Mouse (Mus musculus): ENCODE data around the gene Car7.
"Not testable (repeated sequence)": the region's sequence is repeated elsewhere in the genome, so short reads cannot be mapped to it uniquely, and the experiment has no call there.

Gene Car7

GRCm38 (mm10) chr8:104569559-104569958 lies 35.1 kb downstream of the Car7 start:
- peak; percentile 11 for DNase-seq (ENCODE audit: low spot score)

GRCm38 (mm10) chr8:104570436-104571343 lies 36.2 kb downstream of the Car7 start:
- DNase-seq (ENCODE audit: low spot score): peak; percentile 86

DNA sequence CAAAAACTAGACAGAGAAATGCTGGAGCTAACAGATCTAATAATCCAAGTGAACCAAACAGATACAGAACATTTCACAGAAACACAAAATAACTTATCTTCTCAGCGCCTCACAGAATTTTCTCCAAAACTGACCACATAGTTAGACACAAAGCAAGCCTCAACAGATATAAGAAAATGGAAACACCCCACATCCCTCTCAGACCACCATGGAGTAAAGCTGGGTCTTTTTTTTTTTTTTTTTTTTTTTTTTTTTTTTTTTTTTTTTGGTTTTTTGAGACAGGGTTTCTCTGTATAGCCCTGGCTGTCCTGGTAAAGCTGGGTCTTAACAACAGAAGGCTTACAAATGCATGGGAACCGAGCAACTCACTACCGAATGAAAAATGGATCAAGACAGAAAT lies 42.3 kb downstream of the Car7 start:
- DNase-seq (ENCODE audit: low spot score): no peak

- DNase-seq (ENCODE audit: low spot score): not testable (repeated sequence)
These were observed 43.1 kb downstream of the Car7 start for GRCm38 (mm10) chr8:104577606-104578005.

- DNase-seq (ENCODE audit: low spot score): no peak
These were observed 50.0 kb downstream of the Car7 start for GRCm38 (mm10) chr8:104584522-104584921.

- DNase-seq (ENCODE audit: low spot score): no peak
These were observed 55.8 kb downstream of the Car7 start for GRCm38 (mm10) chr8:104590284-104590683.

DNA sequence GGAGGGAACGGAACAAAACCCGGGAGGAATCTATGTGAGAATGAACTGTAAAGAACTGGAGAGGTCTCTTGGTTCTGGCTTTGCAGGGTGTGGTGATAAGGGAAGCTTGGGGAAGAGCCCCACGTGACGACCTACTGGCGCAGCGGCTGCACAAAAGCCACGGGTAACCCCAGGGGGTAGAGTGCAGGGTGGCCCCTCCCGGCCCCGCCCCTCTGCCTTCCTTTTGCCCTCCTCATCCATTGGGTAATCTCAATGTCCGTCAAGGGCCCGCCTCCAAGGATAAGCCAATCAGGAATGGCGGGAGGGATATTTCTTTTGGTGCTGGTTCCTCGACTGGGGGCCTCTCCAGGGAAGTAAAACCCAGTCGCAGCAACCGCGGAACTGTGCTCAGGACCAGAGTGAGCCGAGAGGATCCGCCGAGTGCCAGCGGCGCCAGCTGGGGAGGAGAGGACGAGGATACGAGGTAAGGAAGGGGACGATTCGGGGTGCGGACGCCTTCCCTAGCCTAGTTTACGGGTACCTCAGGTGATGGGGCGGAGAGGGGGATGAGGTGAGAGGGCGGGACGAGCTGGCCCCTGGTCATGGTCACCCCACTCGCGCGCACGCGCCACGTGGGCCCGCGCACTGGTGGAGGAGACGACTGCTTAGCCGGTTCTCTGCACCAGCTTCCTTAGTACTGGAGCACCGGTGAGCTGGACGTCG lies 56.8 kb downstream of the Car7 start, which contains the start of gene Pdp2:
TSS of gene Pdp2 (plus strand) at position 319 of the 702 bp plus-strand sequence.
- peak; percentile 94 for DNase-seq (ENCODE audit: low spot score)

DNA sequence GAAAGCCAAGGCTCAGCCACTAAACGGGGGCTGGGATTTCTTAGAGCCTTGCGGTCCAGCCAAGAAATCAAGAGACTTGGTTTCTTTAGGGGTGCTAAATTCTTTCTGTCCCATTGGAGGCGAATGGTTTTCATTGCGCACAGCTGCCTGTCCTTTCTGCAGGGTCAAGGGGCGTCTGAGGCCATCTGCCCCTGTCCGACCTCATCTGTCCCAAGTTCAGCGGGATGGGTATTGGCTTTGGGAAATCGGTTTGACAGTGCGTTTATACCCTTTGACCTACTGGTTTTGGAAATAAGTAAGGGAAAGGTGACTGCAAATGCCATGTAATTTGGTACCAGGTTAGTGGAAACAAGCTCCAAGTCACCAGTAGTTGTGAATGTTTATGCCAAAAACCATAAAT lies 57.4 kb downstream of the Car7 start:
- no peak for DNase-seq (ENCODE audit: low spot score)

DNA sequence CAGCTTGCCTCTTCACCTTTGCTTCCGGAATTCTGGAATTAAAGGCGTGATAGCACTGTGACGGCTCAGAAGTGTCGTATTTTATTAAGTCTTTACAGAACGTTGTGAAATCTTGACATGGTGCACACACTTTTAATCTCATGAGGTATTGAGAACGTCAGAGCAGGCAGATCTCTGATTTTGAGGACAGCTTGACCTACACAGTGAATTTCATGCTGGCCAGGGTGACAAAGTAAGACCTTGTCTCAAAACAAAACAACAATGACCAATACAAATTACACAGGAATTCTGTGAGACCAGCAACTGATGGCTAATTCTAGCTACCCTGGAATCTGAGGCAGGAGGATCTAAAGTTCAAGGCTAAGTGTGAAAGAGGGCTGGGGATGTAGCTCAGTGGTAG lies 58.1 kb downstream of the Car7 start:
- no peak for DNase-seq (ENCODE audit: low spot score)

- no peak for DNase-seq (ENCODE audit: low spot score)
These were observed 59.2 kb downstream of the Car7 start for GRCm38 (mm10) chr8:104593536-104594325.

DNA sequence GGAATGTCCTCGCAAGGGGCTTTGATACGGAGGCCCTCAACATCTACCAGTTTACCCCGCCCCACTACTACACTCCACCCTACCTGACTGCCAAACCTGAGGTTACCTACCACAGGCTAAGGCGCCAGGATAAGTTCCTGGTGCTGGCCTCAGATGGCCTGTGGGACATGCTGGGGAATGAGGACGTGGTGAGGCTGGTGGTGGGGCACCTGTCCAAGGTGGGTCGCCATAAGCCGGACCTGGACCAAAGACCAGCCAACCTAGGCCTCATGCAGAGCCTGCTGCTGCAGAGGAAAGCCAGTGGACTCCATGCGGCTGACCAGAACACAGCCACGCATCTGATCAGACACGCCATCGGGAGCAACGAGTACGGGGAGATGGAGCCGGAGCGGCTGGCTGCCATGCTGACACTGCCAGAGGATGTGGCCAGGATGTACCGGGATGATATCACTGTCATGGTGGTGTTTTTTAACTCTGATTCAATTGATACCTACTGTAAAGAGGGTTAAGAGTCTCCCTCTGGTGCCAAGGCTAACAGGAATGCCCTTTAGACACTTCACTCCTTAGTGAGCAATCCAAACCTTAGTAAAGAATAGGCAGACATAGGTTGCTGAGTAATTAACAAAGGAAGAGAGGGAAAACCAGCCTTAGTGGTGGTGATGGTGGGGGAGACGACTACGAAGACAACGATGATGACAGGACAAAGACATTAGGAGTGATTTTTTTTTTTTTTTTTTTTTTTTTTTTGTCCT lies 60.3 kb downstream of the Car7 start:
- DNase-seq (ENCODE audit: low spot score): no peak

GRCm38 (mm10) chr8:104595773-104596536 lies 61.5 kb downstream of the Car7 start:
- no peak for DNase-seq (ENCODE audit: low spot score)

DNA sequence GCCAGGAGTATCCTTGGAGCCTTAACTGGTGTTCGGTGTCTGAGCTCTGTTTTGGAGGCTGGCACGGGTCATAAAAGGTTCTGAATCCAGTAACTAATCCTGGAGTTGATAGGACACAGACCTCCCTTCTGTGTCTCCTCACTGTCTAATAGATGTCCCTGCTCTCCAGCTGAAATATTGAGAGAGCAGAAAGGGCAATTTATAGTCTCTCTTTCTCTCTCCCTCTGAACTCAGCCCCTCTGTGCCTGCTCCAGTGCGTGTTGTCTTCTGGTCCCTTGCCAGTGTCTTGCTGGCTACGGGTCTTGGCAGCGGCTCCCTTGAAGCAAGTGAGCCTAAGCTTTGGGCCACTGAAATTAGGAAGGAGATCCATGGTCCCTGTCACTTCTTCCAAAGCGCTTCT lies 63.2 kb downstream of the Car7 start:
- no peak for DNase-seq (ENCODE audit: low spot score)

DNA sequence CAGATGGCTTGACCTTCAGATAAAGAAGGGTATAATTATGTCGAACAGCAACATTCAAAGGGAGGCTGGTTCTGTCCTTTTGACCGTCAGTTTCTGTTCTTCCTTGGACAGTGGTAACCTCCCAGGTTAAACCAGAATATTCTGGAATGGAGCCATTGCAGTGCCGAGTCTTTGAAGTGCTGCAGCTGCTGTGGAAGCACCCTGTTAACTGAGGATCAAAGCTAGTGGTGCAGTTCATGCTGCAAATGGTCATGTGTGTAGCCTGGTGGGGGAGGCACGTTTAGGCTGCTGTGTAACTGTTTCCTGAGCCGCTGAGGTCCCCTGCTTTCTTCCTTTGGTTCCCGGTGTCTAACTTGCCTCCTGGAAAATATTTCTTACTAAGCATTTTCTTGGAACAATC lies 64.0 kb downstream of the Car7 start:
- no peak for DNase-seq (ENCODE audit: low spot score)

All from lung, postnatal 25 days (tissue).